Mouse (Mus musculus) thymus, postnatal 14 days (tissue): Measurements from ENCODE around the gene Ercc4.
A peak's percentile ranks its signal among the peaks of the same experiment; 100 is the strongest.
"Not testable (repeated sequence)": the region's sequence is repeated elsewhere in the genome, so short reads cannot be mapped to it uniquely, and the experiment has no call there.

Source experiments
- DNase-seq: peaks from one replicate; pipeline ENCODE4 v3.0.0; 2021

Ercc4 gene

DNA sequence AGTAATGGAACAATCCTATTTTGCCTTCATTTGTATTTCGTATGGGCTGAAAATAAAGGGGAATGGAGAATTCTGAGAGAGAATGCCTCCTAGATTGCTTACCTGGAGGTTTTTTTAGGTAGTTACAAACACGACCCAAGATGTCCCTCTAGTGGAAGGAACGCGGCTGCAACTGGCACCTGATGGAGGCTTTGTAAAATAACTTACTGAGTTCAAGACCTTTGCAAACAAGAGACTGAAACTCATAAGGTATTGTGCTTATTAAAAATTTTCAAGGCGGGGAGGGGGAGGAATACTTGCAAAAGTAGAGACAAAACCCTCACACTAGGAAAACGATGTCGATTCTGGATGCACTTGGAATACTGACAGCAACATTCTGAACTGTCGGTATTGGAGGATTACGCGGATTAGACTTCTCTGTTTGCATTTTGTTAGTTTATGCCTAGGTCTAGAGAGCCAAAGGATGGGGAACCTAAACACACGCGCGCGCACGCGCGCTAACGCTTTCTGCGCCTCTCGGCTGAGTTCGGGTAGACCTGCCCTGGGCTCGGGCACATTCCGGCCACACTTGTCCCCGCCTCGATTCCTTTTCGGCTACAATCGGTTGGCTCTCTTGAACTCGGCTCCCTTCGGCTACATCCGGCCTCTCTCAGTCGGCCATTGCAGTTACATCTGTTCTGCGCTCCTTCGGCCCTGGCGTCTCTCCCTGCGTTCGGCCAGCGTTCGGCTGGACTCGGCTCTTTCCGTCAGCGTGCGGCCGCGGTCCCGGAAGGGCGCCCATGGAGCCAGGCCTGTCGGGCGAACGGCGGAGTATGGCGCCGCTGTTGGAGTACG, at the start of gene Ercc4:
Ercc4 (plus strand) TSS at position 529 of the 834 bp plus-strand sequence.
- peak; percentile 98 for DNase-seq

DNA sequence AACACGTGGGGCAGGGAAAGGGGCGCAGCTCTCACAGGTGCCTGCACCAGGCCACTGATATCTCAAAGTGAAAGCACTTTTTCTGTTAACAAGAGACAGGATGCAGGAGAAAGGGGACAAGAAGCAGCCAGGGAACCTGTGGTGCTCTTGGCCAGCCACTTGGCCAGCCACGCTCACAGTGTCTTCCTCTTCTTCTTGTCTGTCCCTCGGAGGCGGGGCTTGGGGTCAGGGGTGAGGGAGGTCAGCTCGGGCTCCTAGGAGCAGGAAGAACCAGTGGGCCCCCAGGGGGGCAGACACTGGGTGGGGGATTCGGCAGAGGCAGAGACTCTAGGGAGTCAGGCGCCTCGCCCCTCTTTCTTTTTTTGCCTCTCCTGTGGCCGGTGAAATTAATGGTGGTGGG, 48.4 kb upstream of the Ercc4 start:
- DNase-seq: peak; percentile 7

DNA sequence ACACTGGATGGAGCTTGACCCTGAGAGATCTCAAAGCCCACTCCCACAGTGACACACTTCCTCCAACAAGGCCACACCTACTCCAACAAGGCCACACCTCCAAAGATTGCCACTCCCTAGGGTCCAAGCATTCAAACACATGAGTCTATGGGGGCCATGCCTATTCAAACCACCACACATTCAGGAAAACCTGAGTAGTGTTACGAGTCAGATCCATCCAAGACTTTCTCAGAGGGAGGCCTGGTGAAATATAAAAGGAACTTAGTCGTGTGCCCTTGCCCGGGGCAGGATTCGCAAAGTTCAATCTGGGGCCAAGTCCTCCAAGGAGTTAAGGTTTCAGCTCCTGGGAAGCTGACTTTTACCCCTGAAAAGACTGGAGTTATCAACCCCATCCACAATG, 35.3 kb upstream of the Ercc4 start:
- no peak for DNase-seq

DNA sequence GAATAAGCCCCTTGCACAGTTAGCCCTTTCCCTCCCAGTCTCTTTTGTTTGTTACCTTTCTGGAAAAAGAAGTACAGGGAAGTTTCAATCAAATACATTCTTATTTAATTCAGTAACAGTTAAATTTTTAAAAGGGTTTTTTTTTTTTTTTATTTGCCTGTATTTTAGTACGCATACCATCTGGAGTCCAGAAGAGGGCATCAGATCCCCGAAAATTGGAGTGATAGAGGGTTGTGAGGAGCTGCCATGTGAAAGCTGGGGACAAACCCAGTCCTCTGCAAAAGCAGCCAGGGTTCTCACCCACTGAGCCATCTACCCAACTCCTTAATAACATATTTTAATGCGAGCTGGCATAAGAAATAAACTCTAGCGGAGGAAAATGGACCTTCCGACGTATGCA, 29.3 kb upstream of the Ercc4 start:
- DNase-seq: no peak

DNA sequence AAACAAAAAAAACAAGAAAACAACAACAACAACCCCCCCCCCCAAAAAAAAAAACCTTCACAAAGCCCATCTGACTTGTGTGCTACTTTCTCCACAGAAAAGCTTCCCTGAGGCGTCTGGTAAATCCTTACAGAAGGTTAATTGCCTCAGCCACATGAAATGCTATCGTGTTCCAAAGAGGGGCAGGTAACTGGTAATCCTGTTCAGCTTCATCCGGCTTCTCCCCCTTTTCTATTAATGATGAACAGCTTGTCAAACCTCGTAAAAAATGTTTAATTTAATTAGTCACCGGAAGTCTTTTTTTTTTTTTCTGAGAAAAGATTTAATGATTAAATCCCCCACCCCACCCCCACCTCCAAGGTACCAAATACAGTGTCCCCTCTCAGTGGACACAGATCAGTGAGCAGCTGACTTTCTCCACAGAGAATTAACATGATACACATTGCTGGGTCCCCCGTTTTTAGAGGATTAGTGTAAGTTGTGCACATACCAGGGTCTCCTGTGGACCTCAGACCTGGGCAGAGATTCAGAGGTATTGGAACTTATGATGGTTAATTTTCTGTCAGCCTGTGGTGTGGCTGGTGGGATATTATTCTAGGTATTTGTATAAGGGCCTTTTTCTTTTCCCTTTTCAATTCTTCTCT, 26.2 kb upstream of the Ercc4 start:
- DNase-seq: no peak

DNA sequence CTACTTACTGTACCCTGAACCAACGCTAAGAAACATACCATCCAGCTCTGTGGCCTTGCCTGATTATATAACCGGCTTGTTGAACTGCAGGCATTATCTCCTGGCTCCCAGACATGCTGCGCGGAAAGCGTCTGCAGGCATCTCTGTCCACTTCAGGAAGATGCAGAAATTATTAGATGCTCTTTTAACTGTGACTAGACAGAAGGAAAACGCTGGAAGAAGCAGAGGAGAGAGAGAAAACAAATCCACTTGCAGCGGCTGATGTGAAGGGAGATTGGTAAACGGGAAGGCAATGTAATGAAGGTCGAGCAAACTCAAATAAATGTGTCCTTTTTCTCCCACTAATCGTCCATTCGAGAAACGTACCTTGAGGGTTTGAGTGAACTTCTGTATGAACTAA, 1.1 kb upstream of the Ercc4 start:
- no peak for DNase-seq

DNA sequence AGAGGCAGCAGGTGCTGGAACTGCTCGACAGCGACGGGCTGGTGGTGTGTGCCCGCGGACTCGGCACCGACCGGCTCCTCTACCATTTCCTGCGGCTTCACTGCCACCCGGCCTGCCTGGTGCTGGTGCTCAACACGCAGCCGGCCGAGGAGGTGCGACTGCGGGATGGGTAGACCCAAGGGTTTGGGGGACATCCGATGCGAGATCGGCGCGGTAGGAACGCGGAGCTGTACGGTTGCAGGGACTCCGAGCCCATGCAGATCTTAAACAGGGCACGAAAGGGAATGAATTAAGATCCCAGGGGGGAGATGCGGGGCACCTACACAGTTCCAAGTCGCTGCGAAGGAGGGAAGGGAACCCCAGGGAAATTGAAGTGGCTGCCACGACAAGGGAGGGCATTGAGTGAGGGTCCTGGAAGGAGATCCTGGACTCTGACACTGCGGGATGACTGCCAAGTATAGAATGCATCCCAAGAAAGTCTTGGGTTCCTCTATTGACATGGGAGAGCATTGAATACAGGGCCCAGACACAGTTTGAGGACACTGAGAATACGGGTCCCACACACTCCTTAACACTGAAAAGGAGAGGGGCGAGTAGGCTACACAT, 609 bp downstream of the Ercc4 start:
- no peak for DNase-seq

DNA sequence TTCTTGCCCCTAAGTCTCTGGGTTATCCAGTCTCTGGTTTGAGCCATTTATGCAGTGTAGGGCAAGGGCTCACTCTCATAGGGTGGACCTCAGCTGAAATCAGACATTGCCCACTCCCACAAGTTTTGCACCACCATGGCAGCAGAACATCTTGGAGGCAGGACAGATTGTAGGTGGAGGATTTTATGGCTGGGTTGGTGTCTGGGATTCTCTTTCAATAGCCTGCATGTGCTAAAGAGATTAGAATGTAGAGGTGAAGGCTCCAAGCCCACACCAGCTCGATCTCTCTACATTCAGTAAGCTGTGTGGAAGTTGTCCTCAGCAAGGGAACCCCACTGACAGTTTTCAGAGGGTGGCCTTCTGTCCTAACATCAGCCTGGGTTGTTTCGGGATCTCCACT, 5.3 kb downstream of the Ercc4 start:
- DNase-seq: no peak

DNA sequence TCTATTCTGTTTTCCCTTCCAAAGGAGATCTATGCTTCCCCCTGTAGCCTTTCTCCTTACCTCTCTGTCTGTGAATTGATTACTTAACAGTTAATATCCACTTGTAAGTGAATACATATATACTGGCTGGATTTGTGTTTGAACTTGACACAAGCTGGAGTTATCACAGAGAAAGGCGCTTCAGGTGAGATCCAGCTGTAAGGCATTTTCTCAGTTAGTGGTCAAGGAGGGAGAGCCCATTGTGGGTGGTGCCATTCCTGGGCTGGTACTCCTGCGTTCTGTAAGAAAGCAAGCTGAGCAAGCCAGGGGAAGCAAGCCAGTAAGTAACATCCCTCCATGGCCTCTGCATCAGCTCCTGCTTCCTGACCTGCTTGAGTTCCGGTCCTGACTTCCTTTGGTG, 6.0 kb downstream of the Ercc4 start:
- not testable (repeated sequence) for DNase-seq

DNA sequence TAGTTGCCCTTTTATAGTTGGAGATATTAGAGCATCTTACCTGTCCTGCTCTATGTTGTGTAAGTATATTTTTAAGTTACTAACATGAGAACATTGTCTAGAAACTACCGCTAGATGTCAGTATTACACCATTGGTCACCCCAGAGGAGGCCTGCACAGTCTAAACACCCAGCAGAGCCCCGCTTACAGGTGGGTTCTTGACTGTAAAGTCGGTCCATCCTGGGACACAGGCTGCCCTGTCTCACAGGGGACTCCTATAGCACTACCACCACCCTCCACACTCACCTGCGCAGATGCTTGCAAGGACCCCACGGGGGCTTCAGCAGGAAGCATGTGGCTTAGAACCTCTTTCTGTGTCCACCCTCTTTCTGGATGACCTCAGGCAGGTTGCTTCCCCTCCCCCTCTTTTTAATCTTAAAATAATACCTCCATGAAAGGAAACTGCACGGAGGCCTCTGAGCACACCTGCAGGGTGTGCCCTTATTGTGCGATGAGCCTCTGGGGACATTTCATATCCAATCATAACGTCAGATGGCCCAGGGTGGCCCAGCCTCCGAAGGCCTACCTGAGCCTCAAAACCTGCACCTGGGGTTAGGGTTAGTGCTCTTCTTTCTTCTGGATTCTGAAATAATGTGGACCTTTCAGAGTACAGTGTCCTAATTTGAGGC, 7.9 kb downstream of the Ercc4 start:
- DNase-seq: peak; percentile 53

DNA sequence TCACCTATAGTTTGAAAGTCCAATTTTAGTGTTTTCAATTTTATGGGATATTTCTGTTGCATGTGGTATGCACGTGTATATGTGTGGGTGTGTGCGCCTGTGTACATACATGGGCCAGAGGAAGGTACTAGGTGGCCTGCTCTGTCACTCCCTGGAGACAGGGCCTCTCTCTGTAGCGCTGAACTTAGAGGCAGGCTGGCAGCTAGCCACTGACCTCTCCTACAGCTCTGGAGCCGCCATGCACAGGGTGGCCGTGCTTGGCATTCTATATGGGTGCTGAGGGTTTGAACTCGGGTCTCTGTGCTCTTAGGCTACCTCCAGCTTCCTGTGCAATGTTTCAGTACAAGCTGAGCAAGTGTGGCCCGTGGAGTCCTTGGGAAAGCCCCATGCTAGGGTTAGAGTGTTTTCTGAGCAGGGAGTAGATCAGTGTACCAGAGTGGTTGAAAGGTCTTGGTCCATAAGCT, 8.5 kb downstream of the Ercc4 start:
- DNase-seq: no peak

DNA sequence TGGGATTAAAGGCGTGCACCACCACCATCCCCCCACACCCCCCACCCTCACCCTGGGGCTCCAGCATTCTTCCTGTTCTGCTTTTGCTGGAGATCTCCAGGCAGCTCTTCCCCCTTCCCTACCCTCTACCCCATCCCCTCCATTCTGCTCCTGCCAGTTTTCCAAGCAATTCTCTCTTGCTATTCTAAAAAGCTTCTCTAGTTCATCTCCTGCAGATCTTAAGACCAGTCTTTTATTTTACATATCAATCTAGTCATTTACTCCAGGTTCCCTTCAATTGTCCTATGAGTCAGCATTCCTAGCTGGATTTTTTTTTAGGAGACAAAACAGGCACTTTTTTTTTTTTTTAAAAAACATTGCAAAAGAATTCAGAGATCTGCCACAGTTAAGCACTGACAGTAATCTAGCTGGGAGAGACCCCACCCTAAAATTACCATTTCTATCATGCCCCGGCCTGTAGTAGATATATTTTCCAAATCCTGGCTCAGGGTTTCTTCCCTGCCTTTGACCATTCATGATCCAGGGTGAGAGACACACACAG, 9.3 kb downstream of the Ercc4 start:
- DNase-seq: no peak

DNA sequence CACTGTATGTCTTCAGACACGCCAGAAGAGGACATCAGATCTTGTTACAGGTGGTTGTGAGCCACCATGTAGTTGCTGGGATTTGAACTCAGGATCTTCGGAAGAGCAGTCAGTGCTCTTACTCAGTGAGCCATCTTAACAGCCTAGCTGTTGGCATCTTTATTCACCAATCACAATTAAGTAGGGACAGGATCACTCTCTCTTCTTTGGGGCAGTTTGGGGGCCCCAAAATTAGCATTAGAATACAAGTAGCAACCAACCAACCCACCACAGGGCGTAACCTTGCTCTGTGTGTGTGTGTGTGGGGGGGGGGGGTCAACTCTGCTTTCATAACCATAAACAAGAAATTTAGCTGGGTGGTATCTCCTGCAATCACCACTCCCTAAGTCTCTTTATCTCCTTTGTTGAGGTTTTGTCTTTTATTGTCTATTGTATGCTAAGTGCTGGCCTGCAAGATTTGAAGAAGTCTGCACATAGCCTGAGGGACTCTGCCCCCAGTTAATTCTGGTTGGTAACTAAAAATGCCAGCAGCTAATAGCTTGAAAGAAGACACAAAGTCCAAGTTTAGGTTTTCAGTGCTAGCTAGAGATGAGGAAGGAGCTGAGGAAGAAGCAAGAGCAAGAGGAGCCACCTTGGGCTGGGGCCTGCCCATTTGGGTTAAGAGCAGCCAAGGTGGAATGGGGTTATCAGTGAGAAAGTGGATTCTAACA, 10.3 kb downstream of the Ercc4 start:
- no peak for DNase-seq

DNA sequence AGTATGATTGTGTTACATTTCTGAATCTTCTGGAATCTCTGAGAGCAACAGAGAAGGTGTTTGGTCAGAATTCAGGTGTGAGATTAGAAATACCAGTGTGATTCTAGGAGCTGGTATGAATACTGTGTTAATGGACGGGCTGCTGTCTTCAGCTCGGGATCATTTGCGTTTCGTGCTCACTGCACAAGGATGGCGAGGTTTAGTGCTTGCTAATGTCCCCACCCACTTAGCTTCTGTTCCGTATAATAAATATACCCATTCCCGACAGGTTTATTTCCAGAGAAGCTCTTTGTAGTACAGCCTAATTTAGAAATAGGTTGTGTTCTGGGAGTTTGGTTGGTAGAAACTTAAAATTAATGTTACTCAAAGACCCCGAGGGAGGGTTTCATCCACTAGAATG, 15.9 kb downstream of the Ercc4 start:
- DNase-seq: no peak

DNA sequence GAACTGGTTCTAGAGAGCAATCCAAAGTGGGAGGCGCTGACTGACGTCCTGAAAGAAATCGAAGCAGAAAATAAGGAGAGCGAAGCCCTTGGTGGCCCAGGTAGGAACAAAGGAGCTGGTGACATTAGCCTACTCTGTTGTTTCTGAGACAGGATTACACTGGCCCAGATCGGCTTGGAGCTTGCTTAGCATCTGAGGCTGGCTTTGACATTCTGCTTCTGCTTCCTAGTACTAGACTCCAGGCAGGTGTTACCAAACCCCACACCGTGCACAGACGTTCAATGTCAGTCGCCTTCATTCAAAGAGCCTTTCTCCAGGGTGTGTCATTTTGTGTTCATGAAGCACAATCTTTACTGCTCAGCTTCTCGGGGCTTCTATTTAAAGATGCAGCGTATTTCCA, 18.1 kb downstream of the Ercc4 start:
- no peak for DNase-seq

DNA sequence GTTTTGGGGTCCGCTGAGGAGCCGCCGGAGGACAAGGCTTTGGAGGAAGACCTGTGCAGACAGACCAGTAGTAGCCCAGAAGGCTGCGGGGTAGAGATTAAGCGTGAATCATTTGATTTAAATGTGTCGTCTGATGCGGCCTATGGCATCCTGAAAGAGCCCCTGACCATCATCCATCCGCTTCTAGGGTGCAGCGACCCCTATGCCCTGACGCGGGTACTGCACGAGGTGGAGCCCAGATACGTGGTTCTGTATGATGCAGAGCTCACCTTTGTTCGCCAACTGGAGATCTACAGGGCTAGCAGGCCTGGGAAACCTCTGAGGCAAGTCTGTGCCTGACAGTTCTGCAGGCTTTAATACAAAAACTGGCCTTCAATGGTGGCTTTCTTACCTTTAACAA, 20.9 kb downstream of the Ercc4 start:
- peak; percentile 51 for DNase-seq

DNA sequence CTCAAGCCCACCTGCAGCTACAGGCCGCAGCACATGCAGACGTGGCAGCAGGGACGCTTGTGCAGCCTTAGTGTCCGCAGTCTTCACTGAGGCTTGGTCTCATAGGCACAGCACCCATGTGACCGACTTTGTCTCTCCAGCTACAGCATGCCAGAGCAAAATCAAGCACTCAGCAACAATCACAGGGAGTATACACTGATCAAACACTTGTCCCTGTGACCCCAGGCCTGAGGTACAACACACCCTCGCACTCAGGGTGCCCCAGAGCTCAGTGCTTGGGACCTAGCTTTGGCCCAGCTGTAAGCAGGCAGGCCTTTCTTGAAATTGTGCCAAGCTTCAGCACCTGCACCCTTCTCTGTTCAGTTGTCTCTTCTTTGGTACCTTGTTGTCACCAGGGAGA, 31.7 kb downstream of the Ercc4 start:
- DNase-seq: no peak

DNA sequence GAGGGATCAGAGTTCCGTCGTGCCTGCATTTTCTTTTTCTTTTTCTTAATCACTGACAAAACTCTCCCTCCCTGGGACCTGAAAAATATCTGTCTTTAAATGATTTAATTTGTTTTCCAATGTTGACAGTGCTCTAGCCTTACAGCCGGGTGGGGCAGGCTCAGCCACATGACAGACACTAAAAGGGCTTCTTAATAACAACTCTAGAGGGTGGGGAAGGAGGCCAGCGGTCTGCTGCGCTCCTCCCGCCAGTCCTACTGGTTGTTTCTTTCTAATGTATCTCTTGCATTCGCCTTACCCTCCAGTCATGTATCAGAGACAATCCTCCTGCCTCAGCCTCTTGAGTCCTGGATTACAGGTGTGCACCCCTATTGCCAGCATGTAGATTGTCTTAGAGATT, 34.4 kb downstream of the Ercc4 start:
- DNase-seq: no peak

DNA sequence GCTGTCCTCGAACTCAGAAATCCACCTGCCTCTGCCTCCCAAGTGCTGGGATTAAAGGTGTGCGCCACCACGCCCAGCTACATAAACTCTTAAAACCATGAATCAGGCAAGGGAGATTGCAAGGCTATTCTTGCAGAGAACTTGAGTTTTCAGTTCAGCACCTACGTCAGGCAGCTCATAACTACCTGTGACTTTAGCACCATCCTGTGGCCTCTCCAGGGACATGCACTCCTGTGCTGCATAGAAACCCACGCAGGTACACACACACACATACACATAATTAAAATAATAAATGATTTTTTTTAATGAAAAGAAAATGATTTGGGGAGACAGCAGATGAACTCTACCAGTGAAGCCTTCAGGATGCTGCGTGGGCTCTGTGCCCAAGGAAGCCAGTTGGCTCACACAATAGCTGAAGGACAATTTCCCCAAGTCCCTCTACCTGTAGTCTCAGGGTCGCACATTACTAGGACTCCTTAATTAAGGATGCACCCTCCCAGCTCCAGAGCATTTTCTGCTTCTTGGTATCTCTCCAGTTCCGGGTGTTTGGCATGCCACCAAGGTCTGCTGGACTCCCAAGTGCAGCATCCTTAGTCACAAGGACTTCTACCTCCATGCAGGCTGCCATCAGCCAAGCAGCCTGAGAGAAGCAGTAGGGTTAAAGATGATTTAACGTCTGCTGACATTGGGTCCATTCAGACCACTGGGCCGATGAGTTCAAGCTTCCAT, 35.4 kb downstream of the Ercc4 start:
- no peak for DNase-seq

DNA sequence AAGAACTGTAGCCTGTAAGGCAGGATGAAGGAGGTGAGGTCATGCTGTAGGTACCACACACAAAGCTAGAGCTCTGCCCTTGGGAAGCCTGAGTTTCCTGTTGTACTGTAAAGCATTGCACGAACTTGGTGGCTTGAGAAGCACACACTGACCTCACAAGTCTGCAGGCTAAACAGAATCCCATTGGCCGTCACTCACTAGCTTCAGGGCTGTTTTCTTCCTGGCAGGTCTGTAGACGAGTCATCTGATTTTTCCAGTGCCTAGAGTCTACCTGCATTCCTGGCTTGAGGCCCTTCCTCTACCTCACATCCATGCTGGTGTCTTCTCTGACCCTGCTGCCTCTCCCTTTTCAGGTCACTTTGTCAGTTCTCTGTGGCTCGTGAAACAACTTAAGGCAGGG, 36.7 kb downstream of the Ercc4 start:
- no peak for DNase-seq

DNA sequence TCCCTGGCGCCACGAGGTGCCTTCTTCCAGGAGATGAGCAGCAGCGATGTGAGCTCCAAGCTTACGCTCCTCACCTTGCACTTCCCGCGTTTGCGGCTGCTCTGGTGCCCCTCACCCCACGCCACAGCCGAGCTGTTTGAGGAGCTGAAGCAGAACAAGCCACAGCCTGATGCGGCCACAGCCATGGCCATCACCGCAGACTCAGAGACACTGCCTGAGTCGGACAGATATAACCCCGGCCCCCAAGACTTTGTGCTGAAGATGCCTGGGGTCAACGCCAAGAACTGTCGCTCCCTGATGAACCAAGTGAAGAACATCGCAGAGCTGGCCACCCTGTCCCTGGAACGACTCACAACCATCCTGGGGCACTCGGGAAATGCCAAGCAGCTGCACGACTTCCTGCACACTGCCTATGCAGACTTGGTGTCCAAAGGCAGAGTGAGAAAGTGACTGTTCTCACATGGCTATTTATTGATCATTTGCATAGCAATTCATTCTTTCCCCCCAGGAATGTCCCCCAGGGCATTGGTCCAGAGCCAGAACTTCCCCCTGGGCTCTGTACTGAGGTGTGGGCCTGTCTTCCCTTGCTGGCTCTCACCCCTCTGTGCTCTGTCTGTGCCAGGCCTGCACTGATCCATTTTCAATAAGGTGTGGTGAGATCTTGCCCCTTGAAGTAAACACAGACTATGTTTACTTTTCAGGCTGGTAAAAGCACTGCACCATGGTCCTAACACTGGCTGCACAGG, 38.5 kb downstream of the Ercc4 start:
- no peak for DNase-seq
